Mouse (Mus musculus) stomach, postnatal 0 days (tissue): ENCODE results near the gene Tmem82.

Source experiments
- CTCF ChIP-seq: IDR thresholded peaks from 2 replicates; pipeline ENCODE4 v1.5.1; 2016; ENCODE audit warnings: antibody characterized with exemption, low read depth, mild to moderate bottlenecking, moderate library complexity
- EP300 ChIP-seq: optimal IDR thresholded peaks from 2 replicates; pipeline ENCODE3; 2016; ENCODE audit warnings: antibody characterized with exemption

DNA sequence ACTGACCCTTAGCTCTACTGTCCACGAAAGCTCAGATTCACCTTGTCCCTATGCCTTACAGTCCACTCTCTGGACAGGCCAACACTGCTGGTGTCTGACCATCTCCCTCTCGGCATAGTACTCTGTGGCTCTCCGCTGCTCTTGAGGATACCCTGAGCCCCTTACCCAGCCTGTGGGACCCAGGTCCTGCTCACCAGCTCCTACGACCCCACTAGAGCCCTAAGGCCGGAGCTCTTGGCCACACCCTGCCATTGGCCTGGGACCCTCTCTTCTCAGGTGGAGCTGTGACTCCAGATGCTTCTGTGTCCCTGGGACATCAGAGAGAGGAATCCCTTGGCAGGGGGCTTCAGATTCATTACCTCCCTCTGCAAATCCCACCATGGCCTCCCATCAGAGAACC, 13.0 kb downstream of the Tmem82 start:
- TF ChIP-seq EP300 = no peak
- TF ChIP-seq CTCF = no peak
